Mouse (Mus musculus): ENCODE results near the gene Ak6. TPM values are rescaled to one million over a fixed set of nuclear protein-coding genes. Genes with fewer than 3 reads are reported as not detected.

The Ak6 gene
- 130 TPM for polyA plus RNA-seq (2014; fragmentation: Illumina TruSeq; extraction: RNeasy Lipid Tissue Mini Kit (QIAGEN cat#74804); ENCODE audit: low read depth, low replicate concordance)

DNA sequence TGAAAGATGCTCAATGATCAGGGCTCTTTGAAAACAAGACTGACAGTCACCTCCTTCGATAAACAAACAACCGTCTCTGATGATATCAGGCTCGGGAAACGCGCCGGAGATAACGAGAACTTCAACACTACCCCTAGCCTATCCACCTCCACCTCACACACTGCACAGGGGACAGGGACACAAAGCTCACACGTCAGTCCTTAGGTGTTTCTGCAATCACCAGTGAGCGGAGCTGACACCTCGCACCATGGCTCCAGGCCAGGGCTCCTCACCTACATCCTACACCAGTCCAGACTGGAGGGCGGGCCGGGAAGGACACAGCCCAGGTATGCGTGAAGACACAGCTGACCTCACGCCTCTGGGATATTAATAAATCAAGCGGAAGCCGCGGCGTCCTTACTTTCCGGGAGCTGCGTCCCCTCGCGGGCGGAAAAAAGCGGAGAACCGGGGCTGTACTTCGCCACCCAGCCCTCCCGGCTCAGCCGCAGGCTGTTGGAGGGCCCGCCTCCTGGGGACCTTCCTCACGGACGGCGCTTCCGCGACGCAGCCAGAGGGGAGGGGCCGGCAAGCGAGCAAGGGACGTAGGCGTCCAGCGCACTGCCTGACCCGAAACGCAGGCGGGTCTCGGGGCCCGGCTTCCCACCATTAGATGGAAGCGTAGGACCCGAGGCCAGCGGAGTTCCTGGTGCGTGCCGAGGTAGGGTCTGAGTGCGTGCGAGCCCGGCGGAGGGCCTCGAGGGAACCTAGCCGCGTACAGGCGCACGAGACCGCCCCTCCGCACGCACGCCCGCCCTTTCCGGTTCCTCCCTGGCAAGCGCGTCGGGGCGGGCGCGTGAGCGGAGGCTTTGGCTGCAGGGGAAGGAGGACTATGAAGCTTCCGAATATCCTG lies at the start of gene Ak6, which contains the start of gene Rad17:
Ak6 (plus strand) TSS at position 430 of the 889 bp plus-strand sequence.
Rad17 (minus strand) TSS at position 502 of the 889 bp plus-strand sequence.

DNA sequence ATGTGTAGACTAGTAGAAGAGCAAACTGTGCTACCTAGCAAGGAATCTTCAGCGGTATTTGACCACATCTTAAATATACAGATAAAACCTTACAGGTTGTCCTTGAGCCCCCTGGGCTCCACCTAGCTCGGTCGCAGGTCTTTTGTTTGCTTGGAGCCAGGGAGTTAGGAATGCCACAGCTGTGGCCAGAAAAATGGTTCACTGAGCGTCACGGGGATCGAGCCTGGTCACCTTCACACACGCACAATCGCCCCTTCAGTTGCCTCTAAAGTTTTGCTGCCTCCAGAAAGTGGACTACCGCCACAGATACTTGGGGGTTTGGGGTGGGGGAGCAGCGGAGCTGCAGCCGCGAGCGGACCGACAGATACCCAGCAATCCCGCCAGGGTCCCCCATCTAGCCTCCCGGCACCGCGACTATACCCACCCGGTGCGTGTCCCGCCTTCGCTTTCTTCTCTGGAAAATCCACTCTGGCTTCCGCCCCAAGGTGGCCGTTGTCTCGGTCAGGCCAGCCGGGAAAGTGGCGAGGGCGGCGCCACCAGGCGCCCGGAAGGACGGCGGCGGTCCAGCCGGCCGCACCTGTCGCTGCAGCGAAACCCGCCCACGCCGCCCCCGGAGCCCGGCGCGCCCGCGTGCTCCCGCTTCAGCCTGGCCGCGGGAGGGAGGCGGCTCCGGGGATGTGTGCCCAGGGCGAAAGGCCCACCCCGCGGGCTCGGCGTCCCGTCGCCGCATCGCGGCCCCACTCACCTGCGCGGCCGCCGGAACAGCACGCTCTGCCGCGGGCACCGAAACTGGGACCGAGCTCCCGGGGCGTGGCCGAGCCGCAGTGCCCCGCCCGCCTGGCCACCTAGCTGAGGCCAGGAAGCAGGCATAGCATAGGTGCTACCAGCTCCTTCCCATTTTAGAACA lies 34.3 kb upstream of the Ak6 start, which contains the start of gene Marveld2:
Marveld2 (minus strand) TSS at position 791 of the 907 bp plus-strand sequence.

GRCm38 (mm10) chr13:100651439-100652186 lies 834 bp downstream of the Ak6 start, which contains the start of gene Taf9:
Gene Taf9 (plus strand): TSS chr13:100651579.

GRCm38 (mm10) chr13:100669291-100670022 lies 18.7 kb downstream of the Ak6 start, which contains the start of gene Ccdc125:
Gene Ccdc125 (plus strand): TSS chr13:100669717.

Other genes with a start within 250 kb of the Ak6 start
- gene Naip1, start 198.1 kb upstream of the Ak6 start, polyA plus RNA-seq (2014; fragmentation: Illumina TruSeq; extraction: RNeasy Lipid Tissue Mini Kit (QIAGEN cat#74804); ENCODE audit: low read depth, low replicate concordance): 235 TPM
- 85.2 TPM for gene Gtf2h2, start 158.4 kb upstream of the Ak6 start, polyA plus RNA-seq (2014; fragmentation: Illumina TruSeq; extraction: RNeasy Lipid Tissue Mini Kit (QIAGEN cat#74804); ENCODE audit: low read depth, low replicate concordance)
- gene Ocln, start 98.3 kb upstream of the Ak6 start, polyA plus RNA-seq (2014; fragmentation: Illumina TruSeq; extraction: RNeasy Lipid Tissue Mini Kit (QIAGEN cat#74804); ENCODE audit: low read depth, low replicate concordance): 192 TPM
- 29.9 TPM for gene Marveld2, start 34.0 kb upstream of the Ak6 start, polyA plus RNA-seq (2014; fragmentation: Illumina TruSeq; extraction: RNeasy Lipid Tissue Mini Kit (QIAGEN cat#74804); ENCODE audit: low read depth, low replicate concordance)
- gene Rad17, start 72 bp downstream of the Ak6 start, polyA plus RNA-seq (2014; fragmentation: Illumina TruSeq; extraction: RNeasy Lipid Tissue Mini Kit (QIAGEN cat#74804); ENCODE audit: low read depth, low replicate concordance): 53.6 TPM
- 8.7 TPM for gene Taf9, start 600 bp downstream of the Ak6 start, polyA plus RNA-seq (2014; fragmentation: Illumina TruSeq; extraction: RNeasy Lipid Tissue Mini Kit (QIAGEN cat#74804); ENCODE audit: low read depth, low replicate concordance)
- gene Ccdc125, start 18.7 kb downstream of the Ak6 start, polyA plus RNA-seq (2014; fragmentation: Illumina TruSeq; extraction: RNeasy Lipid Tissue Mini Kit (QIAGEN cat#74804); ENCODE audit: low read depth, low replicate concordance): 7.8 TPM
- gene Cdk7, start 80.0 kb downstream of the Ak6 start, polyA plus RNA-seq (2014; fragmentation: Illumina TruSeq; extraction: RNeasy Lipid Tissue Mini Kit (QIAGEN cat#74804); ENCODE audit: low read depth, low replicate concordance): 51.2 TPM
- 108 TPM for gene Mrps36, start 93.7 kb downstream of the Ak6 start, polyA plus RNA-seq (2014; fragmentation: Illumina TruSeq; extraction: RNeasy Lipid Tissue Mini Kit (QIAGEN cat#74804); ENCODE audit: low read depth, low replicate concordance)
- 8.2 TPM for gene Cenph, start 124.9 kb downstream of the Ak6 start, polyA plus RNA-seq (2014; fragmentation: Illumina TruSeq; extraction: RNeasy Lipid Tissue Mini Kit (QIAGEN cat#74804); ENCODE audit: low read depth, low replicate concordance)
- 22.2 TPM for gene Ccnb1, start 135.6 kb downstream of the Ak6 start, polyA plus RNA-seq (2014; fragmentation: Illumina TruSeq; extraction: RNeasy Lipid Tissue Mini Kit (QIAGEN cat#74804); ENCODE audit: low read depth, low replicate concordance)
- gene Slc30a5, start 182.4 kb downstream of the Ak6 start, polyA plus RNA-seq (2014; fragmentation: Illumina TruSeq; extraction: RNeasy Lipid Tissue Mini Kit (QIAGEN cat#74804); ENCODE audit: low read depth, low replicate concordance): 133 TPM